Mouse (Mus musculus): ENCODE data around the gene Lin9. TPM values are rescaled to one million over a fixed set of nuclear protein-coding genes. Genes with fewer than 3 reads are reported as not detected.
A peak's percentile ranks its signal among the peaks of the same experiment; 100 is the strongest.
"Not testable (repeated sequence)": the region's sequence is repeated elsewhere in the genome, so short reads cannot be mapped to it uniquely, and the experiment has no call there.

Lin9 gene
- 22.6 and 24.2 TPM in 2 replicates for polyA plus RNA-seq (2016; fragmentation: Nextera tagmentation; extraction: Ambion mirVana)

- no peaks in the 10 kb centered on the region for H3K36me3 ChIP-seq
- no peaks in the 10 kb centered on the region for H3K9me3 ChIP-seq
- H3K4me3 ChIP-seq, result peak within 1 kb of the TSS; percentile 96
- H3K27ac ChIP-seq, result peak within 1 kb of the TSS; percentile 95
- peaks cover 25% of the 10 kb centered on the region for H3K4me1 ChIP-seq
- ATAC-seq (ENCODE audit: insufficient number of reproducible peaks, insufficient read depth, low FRiP score, low TSS enrichment), result peak; percentile 85
- peak within 1 kb of the TSS; percentile 81 for H3K4me2 ChIP-seq (replicated peaks)
- no peaks in the 10 kb centered on the region for H3K27me3 ChIP-seq
- WGBS, result under 1% methylated on average over 41 of the region's 47 CpGs
- peak within 1 kb of the TSS; percentile 97 for H3K9ac ChIP-seq
These were observed at the start of gene Lin9 for GRCm38 (mm10) chr1:180641137-180641517. TSS of gene Lin9 (plus strand) at chr1:180641150.

- ATAC-seq (ENCODE audit: insufficient number of reproducible peaks, insufficient read depth, low FRiP score, low TSS enrichment), result no peak
- no peak overlapping the region for H3K4me2 ChIP-seq (replicated peaks)
- 85% methylated on average over 6 of the region's 6 CpGs for WGBS
- H3K9me3 ChIP-seq, result no peaks in the 10 kb centered on the region
- no peaks in the 10 kb centered on the region for H3K27me3 ChIP-seq
- H3K9ac ChIP-seq, result no peak overlapping the region
- H3K27ac ChIP-seq, result no peak overlapping the region
- no peaks in the 10 kb centered on the region for H3K4me1 ChIP-seq
- H3K4me3 ChIP-seq, result no peak overlapping the region
- peaks cover 80% of the 10 kb centered on the region for H3K36me3 ChIP-seq
These were observed 40.4 kb upstream of the Lin9 start for GRCm38 (mm10) chr1:180600578-180600977.

DNA sequence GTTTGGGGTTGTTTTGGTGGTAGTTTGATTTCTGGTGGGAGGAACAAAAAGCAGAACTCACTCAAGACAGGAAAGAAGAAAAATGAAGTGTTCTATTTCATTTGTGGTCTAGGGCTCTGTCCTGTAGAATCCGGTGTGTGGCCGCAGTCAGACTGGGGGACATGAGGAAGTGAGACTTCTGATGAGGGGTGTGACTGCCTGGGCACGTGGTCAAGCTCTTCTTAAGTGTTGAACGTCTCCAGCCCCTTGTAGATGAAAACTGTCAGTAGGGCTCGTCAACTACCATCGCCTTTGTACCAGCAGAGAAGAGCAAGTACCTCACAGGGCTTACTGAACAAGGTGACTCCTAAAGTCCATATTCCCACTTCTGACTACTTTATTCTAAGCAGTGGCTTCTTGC is 39.1 kb upstream of the Lin9 start:
- H3K4me3 ChIP-seq, result no peak overlapping the region
- 93% methylated on average over 6 of the region's 6 CpGs for WGBS
- no peak for ATAC-seq (ENCODE audit: insufficient number of reproducible peaks, insufficient read depth, low FRiP score, low TSS enrichment)
- H3K4me2 ChIP-seq (replicated peaks), result no peak overlapping the region
- no peaks in the 10 kb centered on the region for H3K4me1 ChIP-seq
- peaks cover 68% of the 10 kb centered on the region for H3K36me3 ChIP-seq
- H3K9ac ChIP-seq, result no peak overlapping the region
- H3K27me3 ChIP-seq, result no peaks in the 10 kb centered on the region
- H3K27ac ChIP-seq, result no peak overlapping the region
- no peaks in the 10 kb centered on the region for H3K9me3 ChIP-seq

DNA sequence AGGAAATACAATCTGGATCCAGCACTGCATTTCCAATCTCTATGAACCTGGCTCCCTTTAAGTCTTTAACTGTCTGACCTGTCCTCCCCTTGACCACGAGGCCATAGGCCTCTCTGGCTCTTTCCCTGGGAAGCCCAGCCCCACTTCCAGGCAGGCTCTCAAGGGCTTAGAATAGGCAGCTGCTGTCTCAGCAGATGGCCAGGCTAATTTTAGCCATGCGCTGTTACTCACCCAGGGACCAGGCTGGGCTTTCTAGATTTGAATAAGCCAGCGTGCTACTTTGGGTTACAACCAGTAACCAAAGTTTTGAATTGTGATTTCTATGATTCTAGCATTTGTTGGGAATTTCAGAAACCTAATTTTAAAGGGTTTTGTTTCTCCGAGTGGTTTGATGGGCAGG is 36.4 kb upstream of the Lin9 start:
- Histone ChIP-seq H3K36me3 (peaks cover 40% of the 10 kb centered on the region), H3K4me2 (replicated peaks) (no peak overlapping the region), H3K4me1 (no peaks in the 10 kb centered on the region), H3K27ac (no peak overlapping the region), H3K27me3 (no peaks in the 10 kb centered on the region), H3K9ac (no peak overlapping the region), H3K9me3 (no peaks in the 10 kb centered on the region), H3K4me3 (no peak overlapping the region)
- WGBS, result 77% methylated on average over 4 of the region's 4 CpGs
- ATAC-seq (ENCODE audit: insufficient number of reproducible peaks, insufficient read depth, low FRiP score, low TSS enrichment), result no peak

GRCm38 (mm10) chr1:180606106-180606505 is 34.8 kb upstream of the Lin9 start:
- no peaks in the 10 kb centered on the region for H3K9me3 ChIP-seq
- no peaks in the 10 kb centered on the region for H3K27me3 ChIP-seq
- H3K27ac ChIP-seq, result no peak overlapping the region
- H3K4me3 ChIP-seq, result no peak overlapping the region
- H3K9ac ChIP-seq, result no peak overlapping the region
- no peak overlapping the region for H3K4me2 ChIP-seq (replicated peaks)
- ATAC-seq (ENCODE audit: insufficient number of reproducible peaks, insufficient read depth, low FRiP score, low TSS enrichment), result no peak
- H3K36me3 ChIP-seq, result peaks cover 26% of the 10 kb centered on the region
- no peaks in the 10 kb centered on the region for H3K4me1 ChIP-seq
- WGBS, result 75% methylated on average over 3 of the region's 3 CpGs

- H3K9me3 ChIP-seq, result peaks cover 3% of the 10 kb centered on the region; the same call in 1 of the 2 replicates
- H3K4me1 ChIP-seq, result no peaks in the 10 kb centered on the region
- H3K27ac ChIP-seq, result no peak overlapping the region
- no peak overlapping the region for H3K4me3 ChIP-seq
- H3K36me3 ChIP-seq, result peaks cover 17% of the 10 kb centered on the region
- no peak for ATAC-seq (ENCODE audit: insufficient number of reproducible peaks, insufficient read depth, low FRiP score, low TSS enrichment)
- no peak overlapping the region for H3K9ac ChIP-seq
- 77% methylated on average over 10 of the region's 10 CpGs for WGBS
- no peaks in the 10 kb centered on the region for H3K27me3 ChIP-seq
- no peak overlapping the region for H3K4me2 ChIP-seq (replicated peaks)
These were observed 34.0 kb upstream of the Lin9 start for GRCm38 (mm10) chr1:180606796-180607577.

DNA sequence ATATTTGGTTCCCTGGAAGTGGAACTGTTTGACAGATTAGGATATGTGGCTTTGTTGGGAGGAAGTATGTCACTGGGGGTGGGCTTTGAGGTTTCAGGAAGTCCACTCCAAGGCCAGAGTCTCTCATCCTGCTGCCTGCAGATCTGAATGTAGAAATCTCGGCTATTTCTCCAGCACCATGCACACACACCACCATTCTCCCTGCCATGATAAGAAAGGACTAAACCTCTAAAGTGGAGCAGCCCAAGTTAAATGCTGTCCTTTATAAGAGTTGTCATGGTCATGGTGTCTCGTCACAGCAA is 33.4 kb upstream of the Lin9 start:
- Histone ChIP-seq H3K27me3 (no peaks in the 10 kb centered on the region), H3K4me2 (replicated peaks) (no peak overlapping the region), H3K27ac (no peak overlapping the region), H3K4me3 (no peak overlapping the region), H3K9ac (no peak overlapping the region), H3K4me1 (no peaks in the 10 kb centered on the region), H3K36me3 (peaks cover 14% of the 10 kb centered on the region), H3K9me3 (peaks cover 3% of the 10 kb centered on the region; the same call in 1 of the 2 replicates)
- ATAC-seq (ENCODE audit: insufficient number of reproducible peaks, insufficient read depth, low FRiP score, low TSS enrichment), result no peak
- WGBS, result 82% methylated on average over 2 of the region's 2 CpGs

GRCm38 (mm10) chr1:180611842-180612241 is 29.1 kb upstream of the Lin9 start:
- not testable (repeated sequence) for H3K27ac ChIP-seq; H3K27me3 ChIP-seq; H3K4me1 ChIP-seq; H3K4me3 ChIP-seq; H3K9me3 ChIP-seq; ATAC-seq (ENCODE audit: insufficient number of reproducible peaks, insufficient read depth, low FRiP score, low TSS enrichment); H3K9ac ChIP-seq; H3K36me3 ChIP-seq; H3K4me2 ChIP-seq (replicated peaks)
- 93% methylated on average over 11 of the region's 14 CpGs for WGBS

DNA sequence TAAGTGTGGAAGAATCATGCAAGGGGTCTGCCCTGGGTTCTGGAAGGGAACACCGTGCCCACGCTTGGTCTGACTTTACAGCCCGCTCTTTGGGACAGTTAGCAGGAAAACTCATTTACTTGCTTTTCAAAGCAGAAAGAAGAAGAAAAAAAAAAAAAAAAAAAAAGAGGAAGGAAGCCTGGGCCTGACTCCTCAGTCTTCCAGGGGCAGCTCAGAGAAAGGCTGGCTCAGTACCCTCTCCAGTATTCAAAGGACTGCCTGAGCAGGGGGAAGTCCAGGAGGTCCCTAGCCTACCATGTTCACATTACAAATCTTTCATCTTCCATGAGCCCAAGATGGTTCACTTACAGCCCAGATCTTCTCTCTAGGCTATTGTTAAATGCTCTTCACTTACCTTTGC is 24.2 kb upstream of the Lin9 start:
- Histone ChIP-seq H3K4me1 (no peaks in the 10 kb centered on the region), H3K9ac (no peak overlapping the region), H3K4me3 (no peak overlapping the region), H3K4me2 (replicated peaks) (no peak overlapping the region), H3K36me3 (no peaks in the 10 kb centered on the region), H3K27me3 (no peaks in the 10 kb centered on the region), H3K27ac (no peak overlapping the region), H3K9me3 (peaks cover 2% of the 10 kb centered on the region; the same call in 1 of the 2 replicates)
- WGBS, result 100% methylated on average over 3 of the region's 3 CpGs
- ATAC-seq (ENCODE audit: insufficient number of reproducible peaks, insufficient read depth, low FRiP score, low TSS enrichment), result no peak

DNA sequence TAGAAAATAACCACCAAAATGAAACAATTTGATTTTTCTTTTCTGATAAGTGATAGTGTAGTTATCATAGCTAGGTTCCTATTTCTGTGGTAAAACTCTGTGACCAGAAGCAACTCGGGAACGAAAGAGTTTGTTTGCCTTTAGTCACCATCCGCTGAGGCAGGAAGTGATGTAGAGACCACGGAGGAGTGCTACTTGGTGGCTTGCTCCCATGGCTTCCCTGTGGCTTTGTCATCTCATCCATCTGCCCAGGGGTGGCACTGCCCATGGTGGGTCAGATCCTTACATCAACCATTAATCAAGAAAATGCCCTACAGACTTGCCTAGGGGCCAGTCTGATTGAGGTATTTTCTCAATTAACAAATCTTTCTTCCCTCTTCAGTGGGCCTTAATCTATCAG is 18.6 kb upstream of the Lin9 start:
- H3K4me1 ChIP-seq, result no peaks in the 10 kb centered on the region
- no peaks in the 10 kb centered on the region for H3K36me3 ChIP-seq
- no peak overlapping the region for H3K27ac ChIP-seq
- H3K4me3 ChIP-seq, result no peak overlapping the region
- H3K9ac ChIP-seq, result no peak overlapping the region
- no peak overlapping the region for H3K4me2 ChIP-seq (replicated peaks)
- peaks cover 6% of the 10 kb centered on the region; the same call in 1 of the 2 replicates for H3K9me3 ChIP-seq
- ATAC-seq (ENCODE audit: insufficient number of reproducible peaks, insufficient read depth, low FRiP score, low TSS enrichment), result no peak
- 82% methylated on average over 4 of the region's 4 CpGs for WGBS
- no peaks in the 10 kb centered on the region for H3K27me3 ChIP-seq

DNA sequence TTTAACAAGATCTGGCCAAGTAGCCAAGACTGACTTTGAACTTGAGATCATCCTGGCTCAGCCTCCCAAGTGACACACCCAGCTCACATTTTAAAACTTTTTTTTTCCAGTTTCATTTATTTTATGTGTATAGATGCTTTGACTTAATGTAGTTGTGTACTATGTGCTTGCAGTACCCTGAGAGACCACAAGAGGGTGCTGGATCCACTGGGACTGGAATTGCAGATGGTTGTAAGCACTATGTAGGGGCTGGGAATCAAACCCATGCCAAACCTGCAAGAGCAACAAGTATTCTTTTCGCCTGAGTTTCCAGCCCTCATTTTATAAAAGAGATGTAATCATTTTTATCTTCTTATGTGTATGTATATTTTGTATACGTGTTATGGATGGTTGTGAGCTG is 17.0 kb upstream of the Lin9 start:
- H3K4me3 ChIP-seq, result no peak overlapping the region
- peaks cover 6% of the 10 kb centered on the region; the same call in 1 of the 2 replicates for H3K9me3 ChIP-seq
- H3K4me2 ChIP-seq (replicated peaks), result no peak overlapping the region
- no peak for ATAC-seq (ENCODE audit: insufficient number of reproducible peaks, insufficient read depth, low FRiP score, low TSS enrichment)
- no peaks in the 10 kb centered on the region for H3K36me3 ChIP-seq
- no peak overlapping the region for H3K9ac ChIP-seq
- no peaks in the 10 kb centered on the region for H3K4me1 ChIP-seq
- H3K27ac ChIP-seq, result no peak overlapping the region
- H3K27me3 ChIP-seq, result no peaks in the 10 kb centered on the region
- WGBS, result 91% methylated on average over 2 of the region's 2 CpGs

DNA sequence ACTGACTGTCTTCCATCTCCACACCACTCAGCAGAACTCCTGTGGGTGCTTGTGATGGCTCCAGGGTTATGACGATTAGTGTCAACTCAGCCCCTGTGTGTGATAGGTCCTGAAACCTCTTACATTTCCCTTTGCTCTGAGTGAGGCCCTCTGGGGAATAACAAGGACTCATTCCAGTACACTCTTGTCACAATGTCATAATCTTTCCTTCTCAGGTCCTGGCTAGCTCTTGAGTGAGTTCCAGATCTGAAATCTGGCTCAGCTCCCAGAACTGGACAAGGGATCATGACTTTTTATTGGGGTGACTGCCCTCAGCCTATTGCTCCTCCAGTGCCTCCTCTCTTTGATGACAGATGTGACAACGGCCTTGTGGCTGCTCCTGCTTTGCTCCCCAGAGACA is 14.8 kb upstream of the Lin9 start:
- H3K4me1 ChIP-seq, result no peaks in the 10 kb centered on the region
- H3K4me2 ChIP-seq (replicated peaks), result no peak overlapping the region
- peaks cover 6% of the 10 kb centered on the region; the same call in 1 of the 2 replicates for H3K9me3 ChIP-seq
- no peak overlapping the region for H3K4me3 ChIP-seq
- H3K27me3 ChIP-seq, result no peaks in the 10 kb centered on the region
- no peak overlapping the region for H3K27ac ChIP-seq
- 77% methylated on average over 2 of the region's 2 CpGs for WGBS
- H3K9ac ChIP-seq, result no peak overlapping the region
- no peak for ATAC-seq (ENCODE audit: insufficient number of reproducible peaks, insufficient read depth, low FRiP score, low TSS enrichment)
- no peaks in the 10 kb centered on the region for H3K36me3 ChIP-seq

All from embryonic facial prominence, embryonic 12.5 days (tissue).